Comparison of ENCODE assay signal across 10 mouse cellular contexts in genomic region chr11:113927231-113927630, GRCm38 (mm10).
DNase-seq lines count a peak whose midpoint lies in the region; ATAC-seq and TF ChIP-seq lines count a peak whose summit lies in the region.
"Had no signal": no experiment of that assay in that cellular context is flagged by ENCODE, and none has a peak within 500 bp of the region (broad histone marks: within the 10 kb centered on the region; RNA-seq: fewer than 3 reads in every experiment).

No protein-coding gene starts in this region.

- H3K4me3 ChIP-seq in forebrain, embryonic 15.5 days = no peak overlapping the region
- no peak overlapping the region for H3K4me3 ChIP-seq in forebrain, embryonic 10.5 days
- H3K4me3 ChIP-seq in kidney, adult 2 months (ENCODE audit: insufficient read depth, low read depth, low read length) = no peak overlapping the region

- no peak overlapping the region for H3K27ac ChIP-seq in forebrain, embryonic 15.5 days (replicated peaks)
- no peak overlapping the region for H3K27ac ChIP-seq in forebrain, embryonic 10.5 days
- no peak overlapping the region for H3K27ac ChIP-seq in kidney, adult 2 months (ENCODE audit: insufficient read depth, low read depth, low read length)
- H3K27ac ChIP-seq: macrophage had no signal

- H3K36me3 ChIP-seq in forebrain, embryonic 15.5 days = no peaks in the 10 kb centered on the region
- no peaks in the 10 kb centered on the region for H3K36me3 ChIP-seq in forebrain, embryonic 10.5 days (replicated peaks)
- no peaks in the 10 kb centered on the region for H3K36me3 ChIP-seq in kidney, adult 2 months (ENCODE audit: control insufficient read depth, insufficient read depth, low read length)

- no peaks in the 10 kb centered on the region for H3K27me3 ChIP-seq in forebrain, embryonic 15.5 days
- H3K27me3 ChIP-seq in forebrain, embryonic 10.5 days (ENCODE audit: poor library complexity, severe bottlenecking) = no peaks in the 10 kb centered on the region
- H3K27me3 ChIP-seq in kidney, adult 2 months (replicated peaks; ENCODE audit: control insufficient read depth, insufficient read depth, low read length) = no peaks in the 10 kb centered on the region

- H3K9ac ChIP-seq in forebrain, embryonic 15.5 days (replicated peaks) = no peak overlapping the region

- TF ChIP-seq CTCF in kidney, adult 2 months (conservative IDR thresholded peaks at IDR 0.05; ENCODE audit: insufficient read depth, insufficient read length, low read depth, low read length) = no peak

- H3K9me3 ChIP-seq in forebrain, embryonic 15.5 days = no peaks in the 10 kb centered on the region
- H3K9me3 ChIP-seq in forebrain, embryonic 10.5 days = no peaks in the 10 kb centered on the region

- peaks cover 46% of the 10 kb centered on the region for H3K4me1 ChIP-seq in forebrain, embryonic 15.5 days
- peaks cover 35% of the 10 kb centered on the region for H3K4me1 ChIP-seq in forebrain, embryonic 10.5 days
- H3K4me1 ChIP-seq in kidney, adult 2 months (ENCODE audit: control insufficient read depth, insufficient read depth, low read length) = no peaks in the 10 kb centered on the region

- intact Hi-C loops in gastrocnemius, postnatal 36 days (cut with DNase I) = no loop called here
- intact Hi-C loops in left cerebral cortex, postnatal 25 days (cut with DNase I) = loop anchor here (5.0 kb wide), 3 partner anchors 45 to 555 kb away; partner anchors contain the start of gene Sdk2

- TF ChIP-seq POLR2A in kidney, adult 2 months (IDR thresholded peaks at IDR 0.05; ENCODE audit: low read depth, low read length) = no peak

- WGBS in forebrain, embryonic 15.5 days = 58% methylated on average over 11 of the region's 11 CpGs
- WGBS in forebrain, embryonic 10.5 days = 93% methylated on average over 11 of the region's 11 CpGs
- WGBS in kidney, adult 2 months = 90% methylated on average over 11 of the region's 11 CpGs

- H3K4me2 ChIP-seq in forebrain, embryonic 15.5 days (replicated peaks) = no peak overlapping the region

- ATAC-seq in forebrain, embryonic 15.5 days (replicated peaks) = peak; percentile 25; the same call in 1 of the 2 replicates
- ATAC-seq in erythroid progenitor cell, adult 5-6 weeks (replicated peaks; ENCODE audit: low FRiP score, poor library complexity, severe bottlenecking) = no peak

- no peak for DNase-seq in forebrain, embryonic 10.5 days (ENCODE audit: extremely low spot score, low spot score)
- DNase-seq in adrenal gland, postnatal 14 days = peak; percentile 48
- peak; percentile 21 to 30 for DNase-seq in gastrocnemius, postnatal 36 days
- DNase-seq in left cerebral cortex, postnatal 25 days (ENCODE audit: low spot score in 2 of 2) = peak; percentile 84 to 98
- DNase-seq in ovary, adult 18-20 months (ENCODE audit: low spot score) = no peak
- no peak for DNase-seq in kidney, adult 2 months
- DNase-seq: thymus, postnatal 14 days had no signal

Comparison
In these comparisons a context has a peak if more than half of its experiments do, and no peak if none do; other contexts are left out.
1. DNase-seq: peak in adrenal gland, postnatal 14 days (single experiment), gastrocnemius, postnatal 36 days (2 of 2) and left cerebral cortex, postnatal 25 days (2 of 2); none in forebrain, embryonic 10.5 days (single experiment), ovary, adult 18-20 months (single experiment) and kidney, adult 2 months (single experiment).